Mouse (Mus musculus) megakaryocyte, embryonic 14.5 days (primary cell): Measurements from ENCODE around the gene Itpa.

Experiments
- FLI1 ChIP-seq: IDR thresholded peaks from 2 replicates; pipeline ENCODE4 v1.6.1; 2012; ENCODE audit warnings: low read length, inconsistent platforms, mixed read lengths
- GATA1 ChIP-seq: IDR thresholded peaks from 3 replicates; pipeline ENCODE4 v1.6.1; 2012; ENCODE audit warnings: mixed read lengths, low read length, inconsistent platforms, borderline replicate concordance

DNA sequence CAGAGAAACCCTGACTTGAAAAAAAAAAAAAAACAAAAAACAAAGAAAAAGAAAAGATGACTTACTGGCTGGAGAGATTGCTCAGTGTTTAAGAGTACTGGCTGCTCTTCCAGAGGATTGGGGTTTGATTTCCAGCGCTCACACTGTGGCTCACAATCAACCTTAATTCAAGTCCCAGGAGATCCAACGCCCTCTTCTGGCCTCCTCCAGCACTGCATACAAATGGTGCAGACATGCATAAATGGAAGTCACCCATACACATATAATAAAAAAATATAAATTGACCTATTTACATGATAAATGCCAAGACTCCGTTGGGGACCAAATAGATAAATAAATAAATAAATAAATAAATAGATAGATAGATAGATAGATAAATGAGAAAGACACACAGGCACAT is 39.0 kb upstream of the Itpa start:
- TF ChIP-seq GATA1 (no peak), FLI1 (no peak)
